Mouse (Mus musculus) erythroblast, embryonic 14.5 days (primary cell): ENCODE results near the gene Gipc2. TPM values are rescaled to one million over a fixed set of nuclear protein-coding genes. Genes with fewer than 3 reads are reported as not detected.

Source experiments
- H3K27me3 ChIP-seq: 2 replicates; pipeline ENCODE4 v1.6.1; 2012; ENCODE audit warnings: inconsistent platforms; ENCODE audit not compliant: control insufficient read depth
- H3K36me3 ChIP-seq: 2 replicates; pipeline ENCODE4 v1.6.1; 2012; ENCODE audit warnings: mild to moderate bottlenecking, inconsistent platforms; ENCODE audit not compliant: control insufficient read depth
- H3K4me1 ChIP-seq: 2 replicates; pipeline ENCODE4 v1.6.1; 2012; ENCODE audit warnings: inconsistent platforms; ENCODE audit not compliant: control insufficient read depth
- H3K4me3 ChIP-seq: replicated peaks from 2 replicates; pipeline ENCODE3; 2012; ENCODE audit warnings: moderate library complexity, mild to moderate bottlenecking, inconsistent platforms
- H3K9me3 ChIP-seq: 2 replicates; pipeline ENCODE4 v1.6.1; 2012; ENCODE audit warnings: low read length, inconsistent platforms, mixed read lengths; ENCODE audit not compliant: control insufficient read depth
- GATA1 ChIP-seq: IDR thresholded peaks from 2 replicates; pipeline ENCODE4 v1.6.1; 2012; ENCODE audit warnings: low read length, inconsistent platforms, mixed read lengths
- TAL1 ChIP-seq: IDR thresholded peaks from 3 replicates; pipeline ENCODE4 v1.6.1; 2012; ENCODE audit warnings: low read length, inconsistent platforms, mixed read lengths
- polyA plus RNA-seq: library from polyadenylated mRNA; stranded (reverse); fragments of >175 nt; gene quantifications from 2 replicates; pipeline ENCODE4 v1.2.3, GENCODE M21; 2012

Gene Gipc2
- polyA plus RNA-seq, 1 experiment: not detected

- H3K9me3 ChIP-seq: peaks cover 19% of the 10 kb centered on the region
- no peak overlapping the region for H3K4me3 ChIP-seq
- H3K36me3 ChIP-seq: no peaks in the 10 kb centered on the region; the same call in 1 of the 2 replicates
- peaks cover 23% of the 10 kb centered on the region for H3K4me1 ChIP-seq
- TF ChIP-seq TAL1 (no peak), GATA1 (no peak)
- H3K27me3 ChIP-seq: peaks cover 69% of the 10 kb centered on the region
These were observed 59.5 kb downstream of the Gipc2 start for GRCm38 (mm10) chr3:152106225-152107148.

- no peak overlapping the region for H3K4me3 ChIP-seq
- no peak for TF ChIP-seq GATA1
- TF ChIP-seq TAL1: no peak
- H3K4me1 ChIP-seq: peaks cover 13% of the 10 kb centered on the region
- peaks cover 2% of the 10 kb centered on the region; the same call in 1 of the 2 replicates for H3K36me3 ChIP-seq
- H3K27me3 ChIP-seq: peaks cover 62% of the 10 kb centered on the region
- peaks cover 24% of the 10 kb centered on the region for H3K9me3 ChIP-seq
These were observed 60.7 kb downstream of the Gipc2 start for GRCm38 (mm10) chr3:152105341-152105740.

GRCm38 (mm10) chr3:152103381-152103780, 62.6 kb downstream of the Gipc2 start:
- Histone ChIP-seq H3K27me3 (peaks cover 43% of the 10 kb centered on the region), H3K9me3 (peaks cover 24% of the 10 kb centered on the region), H3K36me3 (peaks cover 2% of the 10 kb centered on the region; the same call in 1 of the 2 replicates), H3K4me1 (peaks cover 13% of the 10 kb centered on the region), H3K4me3 (no peak overlapping the region)
- no peak for TF ChIP-seq TAL1
- no peak for TF ChIP-seq GATA1

GRCm38 (mm10) chr3:152101459-152101858, 64.6 kb downstream of the Gipc2 start:
- Histone ChIP-seq H3K36me3 (peaks cover 2% of the 10 kb centered on the region; the same call in 1 of the 2 replicates), H3K9me3 (peaks cover 24% of the 10 kb centered on the region), H3K4me3 (no peak overlapping the region), H3K4me1 (peaks cover 4% of the 10 kb centered on the region), H3K27me3 (peaks cover 23% of the 10 kb centered on the region)
- TF ChIP-seq GATA1 (no peak), TAL1 (no peak)

GRCm38 (mm10) chr3:152100119-152100818, 65.8 kb downstream of the Gipc2 start:
- Histone ChIP-seq H3K4me1 (no peaks in the 10 kb centered on the region; the same call in 1 of the 2 replicates), H3K4me3 (no peak overlapping the region), H3K36me3 (peaks cover 2% of the 10 kb centered on the region; the same call in 1 of the 2 replicates), H3K27me3 (peaks cover 12% of the 10 kb centered on the region), H3K9me3 (peaks cover 17% of the 10 kb centered on the region)
- no peak for TF ChIP-seq TAL1
- TF ChIP-seq GATA1: no peak

GRCm38 (mm10) chr3:152095030-152095429, 71.0 kb downstream of the Gipc2 start:
- no peak overlapping the region for H3K4me3 ChIP-seq
- H3K36me3 ChIP-seq: no peaks in the 10 kb centered on the region
- no peak for TF ChIP-seq GATA1
- TF ChIP-seq TAL1: no peak
- no peaks in the 10 kb centered on the region for H3K4me1 ChIP-seq
- H3K9me3 ChIP-seq: no peaks in the 10 kb centered on the region
- peaks cover 17% of the 10 kb centered on the region for H3K27me3 ChIP-seq

GRCm38 (mm10) chr3:152092385-152093057, 73.5 kb downstream of the Gipc2 start:
- H3K9me3 ChIP-seq: no peaks in the 10 kb centered on the region
- no peak overlapping the region for H3K4me3 ChIP-seq
- no peak for TF ChIP-seq GATA1
- no peak for TF ChIP-seq TAL1
- no peaks in the 10 kb centered on the region for H3K36me3 ChIP-seq
- H3K27me3 ChIP-seq: peaks cover 17% of the 10 kb centered on the region
- H3K4me1 ChIP-seq: no peaks in the 10 kb centered on the region

GRCm38 (mm10) chr3:152089178-152089577, 76.9 kb downstream of the Gipc2 start:
- H3K4me3 ChIP-seq: no peak overlapping the region

More at GRCm38 (mm10) chr3:152089178-152089577, 76.9 kb downstream of the Gipc2 start:
- Histone ChIP-seq H3K27me3 (peaks cover 17% of the 10 kb centered on the region), H3K9me3 (no peaks in the 10 kb centered on the region), H3K4me1 (no peaks in the 10 kb centered on the region), H3K36me3 (no peaks in the 10 kb centered on the region)
- TF ChIP-seq GATA1 (no peak), TAL1 (no peak)
